Mouse (Mus musculus): ENCODE results near the gene Cct3.
"Not testable (repeated sequence)": the region's sequence is repeated elsewhere in the genome, so short reads cannot be mapped to it uniquely, and the experiment has no call there.

The Cct3 gene

DNA sequence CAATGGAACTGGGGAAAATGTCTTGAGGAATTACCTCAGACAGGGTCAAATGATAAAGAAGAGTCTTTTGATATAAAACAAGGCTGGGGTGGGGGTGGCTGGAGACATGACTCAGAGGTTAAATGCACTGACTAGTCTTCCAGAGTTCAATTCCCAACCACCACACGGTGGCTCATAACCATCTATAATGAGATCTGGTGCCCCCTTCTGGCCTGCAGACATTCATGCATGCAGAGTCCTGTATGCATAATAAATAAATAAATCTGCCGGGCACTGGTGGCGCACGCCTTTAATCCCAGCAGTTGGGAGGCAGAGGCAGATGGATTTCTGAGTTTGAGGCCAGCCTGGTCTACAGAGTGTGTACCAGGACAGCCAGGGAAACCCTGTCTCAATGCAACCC lies 4.9 kb upstream of the Cct3 start:
- peak; percentile 60 for DNase-seq (ENCODE audit: low read depth)

- not testable (repeated sequence) for DNase-seq (ENCODE audit: low read depth)
Observed at GRCm38 (mm10) chr3:88295272-88295671, 1.6 kb upstream of the Cct3 start.

DNA sequence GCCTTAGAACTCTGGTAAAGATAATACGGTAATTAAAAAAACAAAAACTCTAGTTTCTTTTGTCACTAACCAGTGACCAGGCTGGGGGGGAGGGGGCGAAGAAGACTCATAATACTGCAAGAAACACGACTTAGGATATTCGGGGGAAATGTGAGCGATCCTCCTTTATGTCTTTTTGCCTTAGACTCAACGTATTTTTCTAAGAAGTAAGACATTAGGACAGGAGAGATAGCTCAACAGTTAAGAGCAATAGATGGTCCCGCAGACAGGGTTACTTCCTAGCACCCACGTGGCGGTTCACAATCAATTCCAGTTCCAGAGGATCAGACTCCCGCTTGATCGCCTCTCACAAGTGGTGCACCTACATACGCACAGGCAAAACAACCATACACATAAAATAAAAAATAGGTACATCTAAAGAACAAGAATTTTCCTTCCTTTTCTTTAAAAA lies 781 bp upstream of the Cct3 start:
- no peak for DNase-seq (ENCODE audit: low read depth)

DNA sequence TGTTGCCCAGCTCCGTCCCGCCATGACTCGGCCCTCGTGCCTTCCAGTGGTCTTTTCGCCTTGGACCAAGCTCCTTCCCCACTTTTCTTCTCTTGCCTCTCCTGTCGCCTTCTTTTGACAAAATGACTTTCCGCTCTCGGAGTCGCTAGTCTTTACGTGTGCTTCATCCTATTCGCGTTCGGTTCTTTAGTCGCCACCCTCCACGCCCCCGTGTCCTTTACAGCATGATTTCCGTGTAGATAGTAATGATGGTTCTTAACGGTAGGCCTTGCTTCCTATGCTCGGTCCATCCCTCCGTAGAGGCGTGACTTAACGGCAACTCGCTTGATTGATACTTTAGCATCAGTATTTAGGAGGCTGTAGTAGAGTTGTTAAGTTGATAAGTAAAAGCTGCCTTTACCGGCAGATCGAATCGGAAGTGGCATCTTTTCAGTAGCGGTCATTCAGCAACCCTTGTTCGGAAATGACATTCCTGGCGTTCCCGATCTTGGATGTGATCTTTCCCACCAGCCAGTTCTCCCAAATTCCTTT lies 470 bp downstream of the Cct3 start:
- DNase-seq (ENCODE audit: low read depth), result no peak

DNA sequence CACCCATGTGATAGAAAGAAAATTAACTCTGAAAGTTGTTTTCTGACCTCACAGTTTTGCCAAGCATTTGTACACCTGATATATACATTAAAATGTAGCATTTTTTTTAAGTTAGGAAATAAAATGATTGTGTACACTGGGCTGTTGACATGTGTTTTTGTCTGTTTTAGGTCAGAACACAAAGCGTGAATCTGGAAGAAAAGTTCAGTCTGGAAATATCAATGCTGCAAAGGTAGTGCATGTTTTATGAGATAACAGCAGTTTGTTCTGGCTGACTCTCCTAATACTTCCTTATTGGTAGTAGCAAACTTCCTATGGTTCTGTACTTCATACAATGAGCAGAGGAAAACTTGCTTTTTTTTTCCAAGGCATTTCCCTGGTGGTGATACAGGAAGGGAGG lies 2.3 kb downstream of the Cct3 start:
- no peak for DNase-seq (ENCODE audit: low read depth)

DNA sequence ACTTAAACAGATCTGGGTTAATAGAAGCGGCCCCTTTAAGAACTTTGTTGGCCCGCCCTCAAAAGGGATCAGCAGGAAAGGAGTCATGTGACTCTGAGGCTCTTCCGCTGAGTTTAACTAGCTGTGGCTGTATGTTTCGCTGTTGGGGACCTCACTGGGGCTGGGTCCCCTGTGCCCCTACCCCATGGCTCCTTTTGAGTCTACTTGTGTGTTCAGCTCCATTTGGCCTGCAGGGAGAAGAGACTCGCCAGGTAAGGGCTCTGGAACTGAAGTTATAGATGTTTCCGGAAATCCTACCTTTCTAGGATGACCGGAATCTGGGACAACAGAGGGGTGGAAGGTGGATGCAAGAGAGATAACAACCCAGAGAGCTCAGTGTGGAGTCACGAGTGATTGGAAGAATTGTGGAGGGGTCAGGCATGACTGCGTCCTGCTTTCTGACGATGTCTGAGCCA lies 28.1 kb downstream of the Cct3 start, which contains the start of gene Glmp:
Gene Glmp (plus strand): TSS at position 73 of the 455 bp plus-strand sequence.
- DNase-seq (ENCODE audit: low read depth), result peak; percentile 84

DNA sequence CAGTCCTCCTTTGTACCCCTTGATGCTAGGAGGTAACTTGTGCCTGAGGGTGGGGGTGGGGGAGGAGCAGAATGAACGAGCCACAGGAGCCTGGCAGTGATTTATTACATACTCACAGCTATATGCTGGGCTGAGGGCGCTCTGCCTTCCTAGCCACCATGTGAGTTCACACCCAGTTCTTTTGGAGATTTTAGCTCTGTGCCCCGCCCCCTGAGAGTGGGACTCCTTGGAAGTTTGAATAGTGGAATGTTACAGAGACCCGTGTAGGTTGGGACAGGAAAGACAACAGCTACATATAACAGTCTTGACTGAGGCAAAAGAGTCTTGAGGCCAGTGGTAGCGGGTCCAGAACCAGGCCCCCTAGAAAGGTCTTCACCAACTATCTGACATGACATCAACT lies 32.0 kb downstream of the Cct3 start:
- DNase-seq (ENCODE audit: low read depth), result no peak

- DNase-seq (ENCODE audit: low read depth), result peak; percentile 68
Observed at GRCm38 (mm10) chr3:88331282-88331681, 34.4 kb downstream of the Cct3 start.

GRCm38 (mm10) chr3:88334029-88334658 lies 37.2 kb downstream of the Cct3 start:
- no peak for DNase-seq (ENCODE audit: low read depth)

DNA sequence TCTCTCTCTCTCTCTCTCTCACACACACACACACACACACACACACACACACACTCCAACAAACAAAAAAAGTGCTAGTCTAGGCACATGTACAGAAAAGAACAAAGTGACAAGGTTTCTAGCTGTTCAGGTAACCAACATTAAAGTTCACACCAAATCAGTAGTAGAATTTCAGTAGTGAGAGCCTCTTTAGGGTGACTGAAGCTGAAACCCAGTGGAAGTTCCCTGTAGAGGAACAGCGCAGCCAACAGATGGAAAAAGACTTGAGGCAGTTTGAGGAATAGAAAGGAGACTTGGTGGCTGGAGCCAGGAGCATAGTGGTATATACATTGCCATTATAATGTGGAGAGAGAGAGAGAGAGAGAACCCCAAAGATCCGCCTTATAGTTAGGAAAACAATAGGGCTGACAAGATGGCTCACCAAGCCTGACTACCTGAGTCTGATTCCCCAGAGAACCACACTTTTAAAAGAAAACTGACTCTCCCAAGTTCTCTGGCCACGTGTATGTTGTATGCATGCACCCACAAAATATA lies 38.1 kb downstream of the Cct3 start:
- DNase-seq (ENCODE audit: low read depth), result peak; percentile 46

- peak; percentile 56 for DNase-seq (ENCODE audit: low read depth)
Observed at GRCm38 (mm10) chr3:88335436-88336053, 38.6 kb downstream of the Cct3 start.

DNA sequence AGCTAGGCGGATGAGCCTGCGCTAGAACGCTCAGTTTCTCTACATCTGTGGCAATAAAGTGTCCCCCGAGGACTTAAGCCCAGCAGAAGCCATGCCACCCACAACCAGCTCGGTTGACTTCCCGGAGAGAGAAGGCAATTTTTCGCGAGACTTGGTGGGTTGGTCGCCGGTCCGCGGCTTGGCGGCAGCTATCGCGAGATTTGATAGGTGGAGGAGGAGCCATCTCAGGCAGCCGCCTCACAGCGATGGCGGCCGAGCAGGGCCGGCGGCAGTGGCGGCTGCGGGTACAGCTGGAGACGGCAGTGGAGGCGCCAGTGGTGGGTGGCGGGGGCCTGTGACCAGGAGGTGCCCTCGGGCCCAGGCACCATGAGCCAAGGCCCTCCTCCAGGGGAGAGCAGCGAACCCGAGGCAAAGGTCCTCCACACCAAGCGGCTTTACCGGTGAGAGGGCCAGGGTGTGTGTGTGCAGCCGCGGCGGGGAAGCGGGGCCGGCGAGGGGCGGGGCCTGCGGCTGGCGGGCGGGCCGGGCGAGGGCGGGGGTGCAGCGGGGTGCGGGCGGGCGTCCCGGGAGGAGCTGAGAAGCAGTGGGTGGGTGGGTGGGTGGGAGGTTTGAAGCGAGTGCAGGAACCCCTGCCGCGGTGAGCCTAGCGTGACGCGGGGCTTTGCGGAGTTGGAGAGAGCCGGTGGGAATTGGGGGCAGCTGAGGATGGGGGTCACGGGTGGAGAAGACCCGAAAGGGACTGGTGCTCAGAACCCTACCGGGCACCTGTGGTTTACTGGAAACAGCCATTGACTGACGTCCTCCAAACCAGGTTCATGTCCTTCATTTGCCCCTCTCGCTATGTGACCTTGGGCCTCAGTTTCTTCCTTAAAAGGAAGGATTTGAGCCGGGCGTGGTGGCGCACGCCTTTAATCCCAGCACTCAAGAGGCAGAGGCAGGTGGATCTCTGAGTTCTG lies 39.4 kb downstream of the Cct3 start, which contains the start of the genes Tmem79 and Smg5:
Gene Tmem79 (minus strand): TSS at position 91 of the 956 bp plus-strand sequence.
Gene Smg5 (plus strand): TSS at position 203 of the 956 bp plus-strand sequence.
- peak; percentile 98 for DNase-seq (ENCODE audit: low read depth)

DNA sequence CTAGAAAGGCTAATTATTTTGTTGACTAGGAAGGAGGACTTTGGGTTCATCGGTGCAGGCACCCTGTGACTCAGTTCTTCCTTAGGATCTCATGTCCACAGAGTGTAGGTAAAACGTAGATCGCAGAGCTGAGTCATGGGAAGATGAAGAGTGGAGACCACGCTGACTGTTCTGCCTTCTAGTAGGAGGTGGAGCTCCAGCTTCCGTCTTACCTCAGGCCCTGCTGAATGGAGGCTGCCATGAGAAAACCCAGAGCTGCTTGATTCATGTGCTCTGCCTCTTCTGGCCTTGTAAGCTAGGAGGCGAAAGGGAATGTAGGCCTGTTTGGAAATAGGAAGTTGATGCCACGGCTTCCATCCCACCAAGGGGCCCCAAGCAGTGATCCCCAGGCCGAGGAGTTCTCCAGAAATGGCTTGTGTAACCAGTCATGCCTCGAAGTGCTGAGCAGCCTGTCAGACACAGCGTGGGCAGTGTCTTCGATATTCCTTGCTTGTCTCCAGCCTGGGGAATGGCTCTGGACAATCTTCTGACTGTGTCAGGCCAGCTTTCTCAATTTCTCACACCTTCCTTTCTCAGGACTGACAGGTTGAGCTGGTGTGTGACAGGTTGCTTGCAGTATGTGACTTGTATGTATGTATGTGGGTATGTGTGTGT lies 40.6 kb downstream of the Cct3 start:
- peak; percentile 54 for DNase-seq (ENCODE audit: low read depth)

GRCm38 (mm10) chr3:88338316-88338715 lies 41.4 kb downstream of the Cct3 start:
- no peak for DNase-seq (ENCODE audit: low read depth)

- DNase-seq (ENCODE audit: low read depth), result no peak
Observed at GRCm38 (mm10) chr3:88339006-88339405, 42.1 kb downstream of the Cct3 start.

- no peak for DNase-seq (ENCODE audit: low read depth)
Observed at GRCm38 (mm10) chr3:88350732-88351131, 53.8 kb downstream of the Cct3 start.

- no peak for DNase-seq (ENCODE audit: low read depth)
Observed at GRCm38 (mm10) chr3:88352907-88353306, 56.0 kb downstream of the Cct3 start.

- peak; percentile 42 for DNase-seq (ENCODE audit: low read depth)
Observed at GRCm38 (mm10) chr3:88354396-88355165, 57.7 kb downstream of the Cct3 start.

DNA sequence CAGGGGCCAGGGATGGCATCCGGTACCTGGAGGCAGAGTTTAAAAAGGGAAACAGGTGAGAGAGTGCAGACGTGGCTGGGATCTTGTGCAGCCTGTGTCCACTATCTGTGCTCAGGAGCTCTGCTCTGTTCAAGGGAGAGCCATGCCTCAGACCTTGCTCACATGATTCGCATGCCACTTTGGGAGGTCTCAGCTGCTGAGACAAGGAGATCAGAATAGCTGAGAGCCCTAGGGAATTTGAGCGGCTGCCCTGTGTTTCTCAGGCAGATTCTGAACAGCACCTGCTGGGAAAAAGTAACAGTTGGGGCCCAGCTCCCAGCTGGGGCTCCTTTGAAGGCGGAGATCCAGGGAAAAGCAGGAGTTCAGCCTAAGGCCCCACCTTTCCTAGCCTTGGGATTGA lies 62.7 kb downstream of the Cct3 start:
- DNase-seq (ENCODE audit: low read depth), result no peak

DNA sequence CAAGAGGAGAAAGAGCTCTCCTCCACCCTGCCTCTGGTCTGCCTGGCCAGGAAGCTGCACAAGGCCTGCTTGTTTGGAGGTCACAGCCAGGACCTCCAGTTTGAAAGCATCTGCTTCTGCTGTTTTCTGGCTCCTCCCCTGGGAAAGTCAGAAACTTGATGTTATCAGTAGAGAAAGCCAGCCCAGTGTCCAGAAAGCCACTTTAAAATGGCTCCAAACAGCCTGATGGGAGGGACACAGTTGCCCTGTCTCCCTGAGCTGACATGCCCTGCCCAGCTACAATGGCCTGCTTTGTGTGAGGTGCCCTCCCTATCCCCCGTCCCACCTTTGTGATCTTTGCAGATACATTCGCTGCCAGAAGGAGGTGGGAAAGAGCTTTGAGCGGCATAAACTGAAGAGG lies 63.1 kb downstream of the Cct3 start:
- no peak for DNase-seq (ENCODE audit: low read depth)

- DNase-seq (ENCODE audit: low read depth), result no peak
Observed at GRCm38 (mm10) chr3:88361096-88361495, 64.2 kb downstream of the Cct3 start.
